Mouse (Mus musculus) C2C12 (cell line): ENCODE data around the gene Hoxd13.

Experiments
- CEBPB ChIP-seq: IDR thresholded peaks from one replicate; pipeline ENCODE4 v1.6.1; 2011; ENCODE audit warnings: low read depth, mild to moderate bottlenecking, control low read depth, moderate library complexity
- CTCF ChIP-seq: IDR thresholded peaks from one replicate; pipeline ENCODE4 v1.5.1; 2011; ENCODE audit not compliant: control insufficient read depth, insufficient read depth, insufficient read length
- MAX ChIP-seq: IDR thresholded peaks from one replicate; pipeline ENCODE4 v1.6.1; 2011; ENCODE audit warnings: mild to moderate bottlenecking, control low read depth
- MYOD1 ChIP-seq: IDR thresholded peaks from one replicate; pipeline ENCODE4 v1.6.1; 2011; ENCODE audit warnings: low read depth; ENCODE audit not compliant: control insufficient read depth, insufficient read length
- MYOG ChIP-seq: IDR thresholded peaks from one replicate; pipeline ENCODE4 v1.6.1; 2011; ENCODE audit not compliant: control insufficient read depth, insufficient read length; ENCODE audit errors: extremely low read depth
- USF1 ChIP-seq: IDR thresholded peaks from one replicate; pipeline ENCODE4 v1.6.1; 2011; ENCODE audit warnings: low read depth, mild to moderate bottlenecking, control low read depth, moderate library complexity

- TF ChIP-seq USF1 (no peak), CTCF (no peak), MAX (no peak), MYOD1 (no peak), MYOG (no peak), CEBPB (no peak)
These were observed 9.3 kb upstream of the Hoxd13 start for GRCm38 (mm10) chr2:74658667-74659371.
